Mouse (Mus musculus) liver, embryonic 16.5 days (tissue): ENCODE measurements around the gene Ccdc184. TPM values are rescaled to one million over a fixed set of nuclear protein-coding genes. Genes with fewer than 3 reads are reported as not detected.

Source experiments
- ATAC-seq: fragments of 200-750 bp; cut with Nextera tagmentation; 2 replicates; pipeline ENCODE4 v1.8.0; 2017; ENCODE audit warnings: low read depth, mild to moderate bottlenecking, moderate number of reproducible peaks, moderate library complexity
- H3K27ac ChIP-seq: fragments of 300-500 bp; sonication (generic); 2 replicates; pipeline ENCODE4 v1.5.1; 2014; ENCODE audit warnings: mild to moderate bottlenecking, low read length
- H3K27me3 ChIP-seq: fragments of 300-500 bp; sonication (generic); 2 replicates; pipeline ENCODE4 v1.6.1; 2014; ENCODE audit warnings: low read depth, low read length, mixed read lengths; ENCODE audit not compliant: control insufficient read depth, insufficient read depth
- H3K36me3 ChIP-seq: fragments of 300-500 bp; sonication (generic); 2 replicates; pipeline ENCODE4 v1.6.1; 2014; ENCODE audit warnings: mild to moderate bottlenecking; ENCODE audit not compliant: control insufficient read depth, insufficient read depth
- H3K4me1 ChIP-seq: fragments of 300-500 bp; sonication (generic); 2 replicates; pipeline ENCODE4 v1.6.1; 2014; ENCODE audit warnings: low read depth, low read length, mixed read lengths; ENCODE audit not compliant: control insufficient read depth
- H3K4me2 ChIP-seq: fragments of 300-500 bp; sonication (generic); 2 replicates; pipeline ENCODE4 v1.6.1; 2014; ENCODE audit warnings: low read depth, low read length, mixed read lengths
- H3K4me3 ChIP-seq: fragments of 300-500 bp; sonication (generic); 2 replicates; pipeline ENCODE4 v1.5.1; 2014; ENCODE audit warnings: low read depth, mild to moderate bottlenecking, low read length
- H3K9ac ChIP-seq: fragments of 300-500 bp; sonication (generic); 2 replicates; pipeline ENCODE4 v1.6.1; 2014; ENCODE audit warnings: low read depth, low read length
- H3K9me3 ChIP-seq: fragments of 300-500 bp; sonication (generic); replicated peaks from 2 replicates; pipeline ENCODE4 v1.6.1; 2016; ENCODE audit warnings: low read length; ENCODE audit not compliant: control insufficient read depth
- WGBS: fragments of 180-500 bp; shearing (Covaris S2); extraction: QIAGEN DNeasy Blood & Tissue Kit; methylation state at CpG from one replicate; pipeline ENCODE4 v1.1.7; 2014; ENCODE audit not compliant: insufficient replicate concordance; 5-methylcytosine and 5-hydroxymethylcytosine counted together
- polyA plus RNA-seq: library from polyadenylated mRNA; unstranded; fragments of >200 nt; fragmentation: Nextera tagmentation; extraction: Ambion mirVana; gene quantifications from 2 replicates; pipeline ENCODE4 v1.2.1, GENCODE M21; 2015

Ccdc184 gene
- polyA plus RNA-seq, 1 experiment from 2014 or later = 0.07 TPM

DNA sequence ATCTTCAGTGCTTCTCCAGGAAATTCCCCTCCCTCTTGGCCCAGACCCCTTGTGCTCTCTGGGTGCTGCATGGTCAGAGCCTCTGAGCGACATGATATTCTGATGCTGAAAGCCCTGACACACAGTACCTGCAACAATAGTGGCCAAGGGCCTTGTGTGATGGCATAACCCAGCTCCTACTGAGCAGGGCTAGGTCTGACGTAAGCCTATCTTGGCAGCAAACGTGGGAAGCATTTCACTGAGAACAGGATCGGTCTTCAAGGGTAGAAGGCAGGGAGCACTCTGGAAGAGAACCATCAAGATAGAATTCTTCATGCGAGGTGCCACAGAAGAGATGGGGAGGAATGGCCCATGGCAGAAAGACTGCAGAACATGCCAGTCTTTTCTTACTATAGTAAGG is 1.4 kb upstream of the Ccdc184 start, which contains the start of gene Asb8:
Gene Asb8 (minus strand): TSS at position 101 of the 400 bp plus-strand sequence.
- Histone ChIP-seq H3K4me3 (no peak within 1 kb of the TSS), H3K4me1 (no peaks in the 10 kb centered on the region; the same call in 1 of the 2 replicates), H3K27me3 (peaks cover 52% of the 10 kb centered on the region), H3K9me3 (no peaks in the 10 kb centered on the region), H3K9ac (no peak within 1 kb of the TSS), H3K36me3 (no peaks in the 10 kb centered on the region), H3K27ac (no peak within 1 kb of the TSS), H3K4me2 (no peak within 1 kb of the TSS)
- no peak for ATAC-seq
- 67% methylated on average over 5 of the region's 5 CpGs for WGBS

DNA sequence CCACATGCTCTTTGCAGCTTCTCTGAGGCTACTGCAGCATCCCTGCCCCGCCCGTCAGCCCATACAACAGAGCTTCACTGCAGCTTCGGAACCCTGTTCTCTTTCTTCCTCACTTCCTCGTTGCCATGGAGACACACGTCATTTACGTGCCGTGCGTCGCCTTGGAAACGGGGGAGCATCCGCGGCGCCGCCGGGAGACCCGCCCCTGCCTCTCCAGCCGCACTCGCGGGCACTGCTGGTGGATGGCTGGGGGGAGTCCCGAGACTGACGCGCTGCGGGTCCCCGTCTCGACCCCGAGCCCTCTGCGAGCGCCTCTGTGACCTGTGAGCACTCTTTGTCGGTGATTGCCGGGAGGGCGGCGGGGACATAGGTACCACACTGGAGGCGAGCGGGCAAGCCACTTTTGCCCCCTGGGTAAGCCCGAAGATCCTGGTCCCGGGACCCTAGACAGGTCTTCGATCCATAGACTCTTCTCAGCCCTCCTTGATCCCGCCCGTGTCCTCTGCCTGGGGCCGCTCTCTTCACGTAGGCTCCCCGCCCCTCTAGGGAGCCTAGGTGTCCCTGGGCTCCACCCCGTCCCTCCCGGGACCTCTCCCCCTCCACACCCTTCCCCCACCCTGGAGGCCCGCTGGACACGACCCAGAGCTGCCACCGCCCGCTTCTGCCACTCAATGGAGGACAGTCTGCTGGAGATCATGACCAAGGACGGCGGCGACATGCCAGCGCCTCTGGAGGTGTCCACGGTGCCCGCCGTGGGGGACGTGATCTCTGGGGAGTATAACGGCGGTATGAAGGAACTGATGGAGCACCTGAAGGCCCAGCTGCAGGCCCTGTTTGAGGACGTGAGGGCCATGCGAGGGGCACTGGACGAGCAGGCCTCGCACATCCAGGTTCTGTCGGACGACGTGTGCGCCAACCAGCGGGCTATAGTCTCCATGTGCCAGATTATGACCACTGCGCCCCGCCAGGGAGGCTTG is 975 bp downstream of the Ccdc184 start:
- Histone ChIP-seq H3K9me3 (no peaks in the 10 kb centered on the region), H3K27ac (no peak overlapping the region), H3K36me3 (no peaks in the 10 kb centered on the region), H3K27me3 (peaks cover 65% of the 10 kb centered on the region), H3K4me1 (no peaks in the 10 kb centered on the region; the same call in 1 of the 2 replicates), H3K4me3 (no peak overlapping the region), H3K9ac (no peak overlapping the region), H3K4me2 (no peak overlapping the region)
- ATAC-seq = no peak
- WGBS = 3% methylated on average over 69 of the region's 69 CpGs

DNA sequence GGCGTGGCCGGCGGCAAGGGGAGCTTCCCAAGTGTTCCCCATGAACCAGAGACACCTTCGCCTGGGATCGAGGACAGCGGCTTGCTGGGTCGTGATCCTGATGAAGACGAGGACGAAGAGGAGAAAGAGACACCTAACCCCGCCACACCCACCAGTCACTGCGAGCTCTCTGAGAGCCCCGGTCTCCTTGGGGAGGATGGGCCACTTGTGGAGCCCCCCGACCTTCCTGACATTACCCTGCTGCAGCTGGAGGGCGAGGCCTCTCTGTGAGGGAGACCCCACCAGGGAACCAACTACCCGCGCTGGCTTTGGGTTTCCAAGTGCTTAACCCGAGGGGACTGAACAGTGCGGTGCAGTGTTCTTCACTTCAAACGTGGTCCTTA is 1.7 kb downstream of the Ccdc184 start:
- Histone ChIP-seq H3K9ac (no peak overlapping the region), H3K4me3 (no peak overlapping the region), H3K9me3 (no peaks in the 10 kb centered on the region), H3K4me1 (no peaks in the 10 kb centered on the region; the same call in 1 of the 2 replicates), H3K27ac (no peak overlapping the region), H3K27me3 (peaks cover 65% of the 10 kb centered on the region), H3K36me3 (no peaks in the 10 kb centered on the region), H3K4me2 (no peak overlapping the region)
- no peak for ATAC-seq
- WGBS = 5% methylated on average over 18 of the region's 19 CpGs

DNA sequence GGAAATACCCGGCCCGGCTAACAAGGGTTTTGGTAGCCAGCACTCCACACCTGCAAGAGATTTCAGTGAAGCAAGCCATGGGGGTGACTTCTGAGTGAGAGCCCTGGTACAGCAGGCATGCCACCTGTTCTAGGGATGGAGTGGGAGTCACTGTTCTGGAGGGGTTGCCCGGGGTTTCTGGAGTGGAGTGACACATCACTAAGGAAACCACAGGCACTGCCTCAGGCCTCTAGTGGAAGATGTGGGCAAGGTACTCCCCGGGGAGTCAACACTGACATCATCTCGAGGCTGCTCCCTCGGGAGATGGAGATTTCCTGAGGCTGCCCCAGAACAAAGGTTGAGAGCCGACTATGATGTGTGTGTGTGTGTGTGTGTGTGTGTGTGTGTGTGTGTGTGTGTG is 3.4 kb downstream of the Ccdc184 start:
- Histone ChIP-seq H3K4me2 (no peak overlapping the region), H3K4me3 (no peak overlapping the region), H3K4me1 (no peaks in the 10 kb centered on the region; the same call in 1 of the 2 replicates), H3K36me3 (no peaks in the 10 kb centered on the region), H3K27me3 (peaks cover 63% of the 10 kb centered on the region), H3K9ac (no peak overlapping the region), H3K9me3 (no peaks in the 10 kb centered on the region), H3K27ac (no peak overlapping the region)
- 23% methylated on average over 7 of the region's 7 CpGs for WGBS
- no peak for ATAC-seq

DNA sequence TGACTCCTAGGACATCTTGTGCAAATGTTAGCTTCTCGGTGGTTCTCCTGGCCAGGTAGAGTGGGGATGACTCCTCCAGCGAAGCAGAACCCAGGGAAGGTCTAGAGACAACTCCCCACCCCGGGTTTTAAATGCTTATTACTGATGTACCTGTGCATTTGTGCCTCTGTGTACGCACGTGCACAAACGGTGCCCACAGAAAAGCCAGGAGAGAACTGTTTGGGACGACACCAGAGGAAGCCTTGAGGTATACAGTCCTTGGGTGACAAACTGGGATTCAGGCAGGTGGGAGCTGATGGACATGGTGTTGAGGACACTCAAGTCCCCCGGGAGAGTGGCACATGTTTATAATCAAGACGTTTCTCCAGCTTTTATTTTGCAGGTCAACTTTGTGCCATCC is 4.0 kb downstream of the Ccdc184 start:
- ATAC-seq = no peak
- no peaks in the 10 kb centered on the region for H3K36me3 ChIP-seq
- peaks cover 58% of the 10 kb centered on the region for H3K27me3 ChIP-seq
- H3K4me2 ChIP-seq = no peak overlapping the region
- no peak overlapping the region for H3K27ac ChIP-seq
- 41% methylated on average over 9 of the region's 9 CpGs for WGBS
- no peak overlapping the region for H3K4me3 ChIP-seq
- no peak overlapping the region for H3K9ac ChIP-seq
- no peaks in the 10 kb centered on the region; the same call in 1 of the 2 replicates for H3K4me1 ChIP-seq
- H3K9me3 ChIP-seq = no peaks in the 10 kb centered on the region

DNA sequence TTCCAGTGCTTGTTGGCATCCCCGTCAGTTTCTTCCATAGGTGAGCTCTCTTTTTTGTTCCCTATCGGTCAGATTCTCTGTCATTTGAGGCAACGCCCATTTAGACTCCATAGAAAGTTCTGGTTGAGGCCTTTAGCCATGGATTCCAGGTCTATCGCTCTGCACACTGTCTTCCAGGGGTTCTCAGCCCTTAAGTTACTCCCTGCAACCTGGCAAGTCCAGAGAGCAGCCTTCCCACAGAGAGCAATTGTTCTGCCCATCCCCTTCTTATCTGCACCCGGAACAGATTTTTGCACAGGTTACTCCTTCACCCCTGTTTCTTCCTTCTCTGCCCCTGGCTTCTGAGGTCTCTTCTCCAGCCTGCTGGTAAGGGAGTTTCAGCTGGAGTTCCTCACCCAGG is 5.2 kb downstream of the Ccdc184 start:
- no peaks in the 10 kb centered on the region for H3K9me3 ChIP-seq
- H3K4me3 ChIP-seq = no peak overlapping the region
- 43% methylated on average over 5 of the region's 5 CpGs for WGBS
- no peak overlapping the region for H3K4me2 ChIP-seq
- H3K9ac ChIP-seq = no peak overlapping the region
- ATAC-seq = no peak
- peaks cover 51% of the 10 kb centered on the region for H3K27me3 ChIP-seq
- no peaks in the 10 kb centered on the region; the same call in 1 of the 2 replicates for H3K4me1 ChIP-seq
- no peak overlapping the region for H3K27ac ChIP-seq
- H3K36me3 ChIP-seq = no peaks in the 10 kb centered on the region

DNA sequence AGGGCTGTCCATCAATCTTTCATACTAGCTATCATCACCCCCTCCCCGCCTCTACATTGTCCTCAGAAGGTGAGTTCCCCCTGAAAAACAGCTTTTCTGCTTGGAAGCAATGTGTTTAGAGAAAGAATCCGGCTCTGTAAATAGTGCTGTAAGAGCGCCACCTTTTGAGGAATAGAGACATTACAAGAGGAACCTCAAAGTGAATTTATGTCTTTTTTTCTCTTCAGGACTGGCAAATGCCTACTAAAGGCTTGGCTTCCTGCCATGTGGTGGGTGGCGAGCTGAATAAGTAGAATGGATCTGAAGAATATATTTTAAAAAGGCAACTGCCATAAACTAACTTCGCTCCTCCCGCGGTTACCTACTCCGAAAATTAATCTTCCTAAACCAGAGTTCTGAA is 6.9 kb downstream of the Ccdc184 start:
- H3K4me2 ChIP-seq = no peak overlapping the region
- no peak overlapping the region for H3K27ac ChIP-seq
- peaks cover 34% of the 10 kb centered on the region for H3K27me3 ChIP-seq
- no peaks in the 10 kb centered on the region for H3K9me3 ChIP-seq
- H3K4me1 ChIP-seq = no peaks in the 10 kb centered on the region
- no peak overlapping the region for H3K9ac ChIP-seq
- no peaks in the 10 kb centered on the region for H3K36me3 ChIP-seq
- no peak for ATAC-seq
- H3K4me3 ChIP-seq = no peak overlapping the region
- WGBS = 34% methylated on average over 8 of the region's 8 CpGs

DNA sequence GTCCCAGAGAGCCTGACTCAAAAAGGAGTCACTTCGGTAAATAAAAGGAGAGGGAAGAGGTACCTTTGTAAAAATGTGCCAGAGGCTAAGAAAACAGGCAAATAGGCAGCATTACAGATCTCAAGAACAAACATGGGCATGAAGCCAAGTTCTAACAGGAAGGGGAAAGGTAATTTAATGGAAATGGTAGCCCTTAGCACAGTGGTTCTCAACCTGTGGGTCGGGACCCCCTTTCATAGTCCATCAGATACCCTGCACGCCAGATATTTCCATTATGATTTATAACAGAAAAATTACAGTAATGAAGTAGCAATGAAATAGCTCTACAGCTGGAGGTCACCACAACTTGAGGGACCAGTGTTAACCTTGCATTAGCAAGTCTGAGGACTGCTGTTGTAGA is 10.4 kb downstream of the Ccdc184 start:
- peaks cover 12% of the 10 kb centered on the region for H3K27me3 ChIP-seq
- WGBS = 54% methylated on average over 3 of the region's 3 CpGs

DNA sequence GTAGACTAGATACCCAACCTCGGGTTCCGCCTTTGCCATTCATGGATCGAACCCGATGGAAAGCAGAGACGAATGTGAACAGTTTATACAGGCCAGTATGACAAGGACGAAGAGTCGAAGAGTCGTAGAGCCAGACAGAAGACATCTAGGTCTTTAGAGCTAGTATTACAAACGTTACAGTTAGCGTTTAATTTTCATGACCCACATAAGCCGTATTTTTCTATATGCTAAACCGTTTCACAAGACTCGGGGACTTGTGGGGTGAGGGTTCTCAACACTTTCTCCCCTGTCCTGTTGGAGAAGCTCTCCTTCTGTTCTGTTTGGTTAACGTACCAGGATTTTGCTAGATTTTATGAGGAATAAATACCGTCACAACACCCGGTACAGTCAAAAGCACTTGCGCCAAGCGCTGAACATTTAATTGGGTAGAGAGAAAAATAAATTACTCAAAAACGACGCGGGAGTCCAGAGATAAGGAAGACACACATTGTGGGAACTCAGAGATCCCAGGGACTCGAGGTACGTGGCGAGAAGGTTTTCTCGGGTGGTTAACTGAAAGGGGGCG is 13.7 kb downstream of the Ccdc184 start:
- Histone ChIP-seq H3K4me3 (peak overlapping the region; percentile 59), H3K4me1 (peaks cover 8% of the 10 kb centered on the region), H3K9ac (no peak overlapping the region), H3K4me2 (peak overlapping the region; percentile 80), H3K36me3 (no peaks in the 10 kb centered on the region), H3K27ac (no peak overlapping the region), H3K9me3 (no peaks in the 10 kb centered on the region), H3K27me3 (peaks cover 12% of the 10 kb centered on the region)
- no peak for ATAC-seq
- 10% methylated on average over 26 of the region's 26 CpGs for WGBS

More for the DNA sequence above, 10.4 kb downstream of the Ccdc184 start:
- Histone ChIP-seq H3K4me2 (no peak overlapping the region), H3K4me1 (peaks cover 8% of the 10 kb centered on the region), H3K9me3 (no peaks in the 10 kb centered on the region), H3K4me3 (no peak overlapping the region), H3K9ac (no peak overlapping the region), H3K36me3 (no peaks in the 10 kb centered on the region), H3K27ac (no peak overlapping the region)
- ATAC-seq = no peak
